ENCODE assay signal across 7 mouse cellular contexts in genomic region chr1:190665490-190665875, GRCm38 (mm10).
"Had no signal": no experiment of that assay in that cellular context is flagged by ENCODE, and none has a peak within 500 bp of the region (broad histone marks: within the 10 kb centered on the region; RNA-seq: fewer than 3 reads in every experiment).

No protein-coding gene starts in this region.

- H3K9me3 ChIP-seq: limb, embryonic 13.5 days; neural tube, embryonic 12.5 days had no signal

- H3K4me3 ChIP-seq: limb, embryonic 13.5 days; myocyte; neural tube, embryonic 12.5 days had no signal

- H3K36me3 ChIP-seq: limb, embryonic 13.5 days; neural tube, embryonic 12.5 days had no signal

- H3K27me3 ChIP-seq: limb, embryonic 13.5 days; neural tube, embryonic 12.5 days had no signal

- DNase-seq: left cerebral cortex, postnatal 4 days; lung, adult 18-20 months; thymus, postnatal 36 days had no signal

- H3K27ac ChIP-seq: limb, embryonic 13.5 days; liver, embryonic 14.5 days; neural tube, embryonic 12.5 days had no signal

- H3K9ac ChIP-seq: limb, embryonic 13.5 days; liver, embryonic 14.5 days; neural tube, embryonic 12.5 days had no signal

- H3K4me2 ChIP-seq: limb, embryonic 13.5 days; neural tube, embryonic 12.5 days had no signal
